Mouse (Mus musculus) adrenal gland, postnatal 25 days (tissue): ENCODE results near the gene Ifna9. TPM values are rescaled to one million over a fixed set of nuclear protein-coding genes. Genes with fewer than 3 reads are reported as not detected.
A peak's percentile ranks its signal among the peaks of the same experiment; 100 is the strongest.
"Not testable (repeated sequence)": the region's sequence is repeated elsewhere in the genome, so short reads cannot be mapped to it uniquely, and the experiment has no call there.

Source experiments
- DNase-seq: peaks from one replicate; pipeline ENCODE4 v3.0.0; 2021; ENCODE audit warnings: mixed read lengths
- long read RNA-seq: library from polyadenylated mRNA; stranded (forward); transcript quantifications from one replicate; pipeline ENCODE4 v2.0.0, GENCODE M21; 2021
- total RNA-seq: library from RNA; stranded (reverse); gene quantifications from 2 replicates; pipeline ENCODE4 v1.2.3, GENCODE M21; 2021

Gene Ifna9
- not detected in 2 replicates for total RNA-seq
- long read RNA-seq: 0 reads

GRCm38 (mm10) chr4:88592285-88592684 lies at the start of gene Ifna9:
Gene Ifna9, minus strand, starts transcription at chr4:88592385.
- DNase-seq: no peak

- peak; percentile 91 for DNase-seq
Observed at GRCm38 (mm10) chr4:88641077-88641831, 49.1 kb upstream of the Ifna9 start.

GRCm38 (mm10) chr4:88640704-88641076 lies 48.5 kb upstream of the Ifna9 start:
- no peak for DNase-seq

- DNase-seq: no peak
Observed at GRCm38 (mm10) chr4:88634311-88634710, 42.1 kb upstream of the Ifna9 start, which contains the start of gene C87499. Gene C87499, minus strand, starts transcription at chr4:88634411.

GRCm38 (mm10) chr4:88603276-88603675 lies 11.1 kb upstream of the Ifna9 start, which contains the start of gene Ifna12:
Gene Ifna12, minus strand, starts transcription at chr4:88603376.
- DNase-seq: no peak

GRCm38 (mm10) chr4:88571698-88572097 lies 20.5 kb downstream of the Ifna9 start, which contains the start of gene Ifna14:
Gene Ifna14, minus strand, starts transcription at chr4:88571798.
- DNase-seq: no peak

GRCm38 (mm10) chr4:88561791-88562190 lies 30.4 kb downstream of the Ifna9 start:
- no peak for DNase-seq

GRCm38 (mm10) chr4:88558145-88558544 lies 34.0 kb downstream of the Ifna9 start, which contains the start of gene Ifna15:
Gene Ifna15, minus strand, starts transcription at chr4:88558245.
- not testable (repeated sequence) for DNase-seq

GRCm38 (mm10) chr4:88550161-88550945 lies 41.8 kb downstream of the Ifna9 start:
- peak; percentile 80 for DNase-seq

GRCm38 (mm10) chr4:88547986-88548385 lies 44.2 kb downstream of the Ifna9 start:
- no peak for DNase-seq

GRCm38 (mm10) chr4:88543649-88544234 lies 48.4 kb downstream of the Ifna9 start:
- DNase-seq: no peak

Other genes starting within 250 kb of the Ifna9 start
- gene Hacd4, start 153.5 kb downstream of the Ifna9 start, total RNA-seq: 3.9 and 4.9 TPM in 2 replicates
- not detected in 2 replicates for gene Ifnb1, start 69.6 kb downstream of the Ifna9 start, total RNA-seq
- not detected in 2 replicates for gene Ifna15, start 34.1 kb downstream of the Ifna9 start, total RNA-seq
- not detected in 2 replicates for gene Ifna14, start 20.6 kb downstream of the Ifna9 start, total RNA-seq
- not detected in 2 replicates for gene Ifna12, start 11.0 kb upstream of the Ifna9 start, total RNA-seq
- gene C87499, start 42.0 kb upstream of the Ifna9 start, total RNA-seq: not detected in 2 replicates
- not detected in 2 replicates for gene Ifna13, start 52.1 kb upstream of the Ifna9 start, total RNA-seq
- not detected in 2 replicates for gene Ifna16, start 84.5 kb upstream of the Ifna9 start, total RNA-seq
- gene Ifna2, start 91.5 kb upstream of the Ifna9 start, total RNA-seq: not detected in 2 replicates
- not detected in 2 replicates for gene Ifnab, start 99.0 kb upstream of the Ifna9 start, total RNA-seq
- gene Gm26566, start 129.4 kb upstream of the Ifna9 start, total RNA-seq: 0.73 and 0.95 TPM in 2 replicates
- gene Klhl9, start 130.1 kb upstream of the Ifna9 start, total RNA-seq: 83.9 and 94.1 TPM in 2 replicates
- gene Gm13271, start 162.5 kb upstream of the Ifna9 start, total RNA-seq: not detected in 2 replicates
- gene Gm13283, start 167.7 kb upstream of the Ifna9 start, total RNA-seq: not detected in 2 replicates
- gene Gm13290, start 181.4 kb upstream of the Ifna9 start, total RNA-seq: not detected in 2 replicates
- gene Gm13289, start 184.5 kb upstream of the Ifna9 start, total RNA-seq: not detected in 2 replicates
- not detected in 2 replicates for gene Gm13272, start 187.5 kb upstream of the Ifna9 start, total RNA-seq
- gene Ifnz, start 189.7 kb upstream of the Ifna9 start, total RNA-seq: not detected in 2 replicates
- gene Gm13276, start 193.3 kb upstream of the Ifna9 start, total RNA-seq: not detected in 2 replicates
- gene Gm13277, start 196.2 kb upstream of the Ifna9 start, total RNA-seq: not detected in 2 replicates
- gene Gm13278, start 199.2 kb upstream of the Ifna9 start, total RNA-seq: not detected in 2 replicates
- gene Gm13275, start 202.1 kb upstream of the Ifna9 start, total RNA-seq: not detected in 2 replicates
- not detected in 2 replicates for gene Gm13279, start 205.0 kb upstream of the Ifna9 start, total RNA-seq
- 0.36 TPM in 1 of 2 replicates, not detected in the other for gene Gm13285, start 207.3 kb upstream of the Ifna9 start, total RNA-seq
- gene Gm13287, start 210.9 kb upstream of the Ifna9 start, total RNA-seq: not detected in 2 replicates
- not detected in 2 replicates for gene Gm13288, start 213.1 kb upstream of the Ifna9 start, total RNA-seq
- gene Ifna7, start 223.8 kb upstream of the Ifna9 start, total RNA-seq: not detected in 2 replicates
- not detected in 2 replicates for gene Ifna11, start 227.6 kb upstream of the Ifna9 start, total RNA-seq
- not detected in 2 replicates for gene Ifna6, start 235.0 kb upstream of the Ifna9 start, total RNA-seq
- gene Ifna5, start 243.1 kb upstream of the Ifna9 start, total RNA-seq: not detected in 2 replicates
- not detected in 2 replicates for gene Ifna4, start 249.5 kb upstream of the Ifna9 start, total RNA-seq